Mouse (Mus musculus): ENCODE measurements around the gene Tet1.
"Not testable (repeated sequence)": the region's sequence is repeated elsewhere in the genome, so short reads cannot be mapped to it uniquely, and the experiment has no call there.

Tet1 gene

GRCm38 (mm10) chr10:62847069-62847626, 61.6 kb downstream of the Tet1 start:
- peak; percentile 73 to 74 for DNase-seq

DNA sequence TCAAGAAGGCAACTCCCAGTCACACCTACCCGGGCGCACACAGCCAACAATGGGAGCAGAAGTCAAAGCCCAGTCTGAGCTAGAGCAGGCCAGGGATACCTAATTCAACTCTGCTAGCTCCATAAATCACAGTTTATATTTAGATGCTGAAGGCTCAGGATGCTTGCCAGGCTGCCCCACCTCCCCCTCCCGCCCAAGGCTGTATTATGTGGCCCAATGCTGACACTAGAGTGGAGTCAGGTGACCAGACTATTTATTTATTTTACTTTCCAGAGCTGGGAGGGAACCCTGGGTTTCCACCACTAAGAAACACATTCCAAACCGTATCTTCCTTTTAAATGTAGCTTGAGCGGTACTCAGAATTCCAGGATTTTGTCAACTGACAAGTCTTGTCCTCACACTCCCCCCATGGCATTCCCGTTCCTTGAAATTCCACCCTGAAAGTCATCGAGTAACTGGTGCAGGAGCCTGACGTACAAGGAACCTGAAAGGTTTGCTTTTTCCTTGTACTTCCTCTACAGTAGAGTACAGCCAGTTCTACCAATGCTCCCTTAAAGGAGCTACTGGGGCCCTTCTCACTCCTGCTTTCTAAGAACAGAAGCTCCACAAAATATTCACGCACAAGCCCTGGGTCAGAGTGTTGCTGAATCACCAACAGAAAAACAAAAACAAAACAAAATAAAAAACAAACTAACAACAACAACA, 64.9 kb downstream of the Tet1 start:
- DNase-seq, result peak in 1 of 2 experiments; percentile 45

- no peak for DNase-seq
Measured at GRCm38 (mm10) chr10:62841901-62842447, 66.8 kb downstream of the Tet1 start.

- DNase-seq, result no peak
Measured at GRCm38 (mm10) chr10:62840687-62841086, 68.1 kb downstream of the Tet1 start.

DNA sequence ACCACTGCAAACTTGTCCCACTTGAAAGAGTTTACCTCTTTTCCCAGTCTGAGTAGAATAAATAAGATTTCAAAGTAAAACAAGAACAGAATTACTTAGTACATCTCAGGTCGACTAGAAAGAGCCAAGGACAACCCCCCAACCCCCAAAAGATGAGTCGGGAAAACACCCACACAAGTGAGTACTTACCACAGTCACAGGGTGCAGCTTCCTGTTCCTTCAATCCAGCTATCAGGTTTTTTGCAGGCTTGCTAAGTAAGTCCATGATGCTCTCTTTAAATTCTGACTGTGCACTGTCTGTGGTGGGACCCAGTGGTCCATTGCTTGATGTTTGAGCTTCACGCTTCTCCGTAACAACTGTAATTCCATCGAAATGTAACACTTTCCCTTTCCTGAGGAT, 70.8 kb downstream of the Tet1 start:
- DNase-seq, result no peak

- no peak for DNase-seq
Measured at GRCm38 (mm10) chr10:62832783-62833182, 76.0 kb downstream of the Tet1 start.

GRCm38 (mm10) chr10:62831546-62831945, 77.2 kb downstream of the Tet1 start:
- DNase-seq, result no peak

GRCm38 (mm10) chr10:62824474-62824873, 84.3 kb downstream of the Tet1 start:
- DNase-seq, result no peak

DNA sequence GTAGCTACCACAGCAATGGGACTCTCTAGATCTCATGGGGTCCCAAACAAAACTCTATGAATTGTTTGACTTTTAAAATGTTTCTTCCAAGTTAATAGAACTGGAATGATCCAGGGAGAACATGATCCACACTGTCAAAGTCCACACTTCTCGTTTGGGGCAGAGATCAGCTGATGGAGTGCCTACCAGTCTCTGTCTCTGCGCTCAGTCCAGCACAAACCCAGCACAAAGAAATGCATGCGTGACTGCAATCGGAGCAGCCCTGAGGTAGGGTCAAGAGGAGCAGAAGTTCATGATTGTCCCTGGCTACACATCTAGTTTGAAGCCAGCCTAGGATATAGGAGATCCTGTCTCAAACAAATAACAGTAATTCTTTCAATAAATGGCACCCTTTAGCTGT, 85.4 kb downstream of the Tet1 start:
- no peak for DNase-seq

GRCm38 (mm10) chr10:62810010-62810409, 98.8 kb downstream of the Tet1 start:
- no peak for DNase-seq

DNA sequence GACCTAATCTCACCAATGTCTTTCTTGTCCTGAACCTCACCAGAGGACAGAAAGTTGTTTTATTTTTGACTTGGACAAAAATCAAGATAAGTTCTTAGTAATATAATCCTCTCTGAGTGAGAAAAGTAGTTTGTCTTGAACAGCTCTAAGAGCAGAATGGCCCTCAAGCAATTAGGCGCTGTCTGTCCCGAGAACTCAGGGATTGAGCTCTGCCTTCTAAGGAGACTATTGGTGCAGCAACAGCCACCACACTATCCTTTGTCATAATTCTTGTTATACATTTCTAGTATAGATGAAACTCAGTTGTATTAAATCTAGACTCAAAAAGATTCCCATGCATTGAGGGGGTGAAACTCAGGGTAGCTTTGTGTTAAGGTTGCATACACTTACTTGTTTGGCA, 100.0 kb downstream of the Tet1 start:
- DNase-seq, result no peak

DNA sequence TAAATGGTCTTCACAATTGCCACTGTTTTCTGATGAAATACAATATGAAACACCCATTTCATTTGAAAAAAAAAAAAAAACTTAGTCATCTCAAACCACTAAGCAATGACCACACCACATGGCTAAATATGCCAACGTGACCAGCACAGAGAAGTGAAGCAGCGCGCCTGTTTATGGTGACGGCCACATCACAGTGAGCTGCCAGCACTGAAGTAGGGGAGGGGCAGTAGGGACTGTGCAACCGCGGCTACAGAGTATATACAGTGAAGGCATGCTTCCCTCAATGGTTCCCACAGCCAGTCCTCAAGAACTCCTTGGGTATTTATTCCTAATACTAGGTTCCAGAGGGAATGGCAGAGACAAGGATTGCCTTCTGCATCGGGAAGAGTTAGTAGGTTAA, 100.5 kb downstream of the Tet1 start:
- DNase-seq, result no peak

DNA sequence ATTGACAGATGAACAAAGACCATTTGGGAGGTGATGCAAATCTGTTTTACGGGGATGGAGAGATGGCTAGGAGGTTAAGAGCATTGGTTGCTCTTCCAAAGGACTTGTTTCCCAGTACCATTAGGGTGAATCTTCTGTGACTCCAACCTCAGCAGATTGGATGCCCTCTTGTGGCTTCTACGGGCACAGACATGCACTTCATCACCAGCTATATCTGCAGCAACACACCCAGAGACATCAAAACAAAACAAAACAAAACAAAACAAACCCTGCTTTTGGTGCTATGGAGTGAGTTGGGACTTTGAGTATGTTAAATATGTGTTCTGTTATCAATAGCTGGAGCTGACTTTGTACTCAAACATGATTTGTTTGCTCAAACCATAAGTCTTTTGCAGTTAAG, 104.7 kb downstream of the Tet1 start:
- DNase-seq, result no peak

GRCm38 (mm10) chr10:62803296-62803695, 105.5 kb downstream of the Tet1 start:
- DNase-seq, result no peak

- DNase-seq, result no peak
Measured at GRCm38 (mm10) chr10:62794221-62794620, 114.6 kb downstream of the Tet1 start.

- DNase-seq, result peak in 1 of 2 experiments; percentile 34
Measured at GRCm38 (mm10) chr10:62793091-62793453, 115.7 kb downstream of the Tet1 start.

- DNase-seq, result peak; percentile 99 to 100
Measured at GRCm38 (mm10) chr10:62792177-62793090, 116.4 kb downstream of the Tet1 start, which contains the start of gene Ccar1. TSS of gene Ccar1 (minus strand) at chr10:62792286.

DNA sequence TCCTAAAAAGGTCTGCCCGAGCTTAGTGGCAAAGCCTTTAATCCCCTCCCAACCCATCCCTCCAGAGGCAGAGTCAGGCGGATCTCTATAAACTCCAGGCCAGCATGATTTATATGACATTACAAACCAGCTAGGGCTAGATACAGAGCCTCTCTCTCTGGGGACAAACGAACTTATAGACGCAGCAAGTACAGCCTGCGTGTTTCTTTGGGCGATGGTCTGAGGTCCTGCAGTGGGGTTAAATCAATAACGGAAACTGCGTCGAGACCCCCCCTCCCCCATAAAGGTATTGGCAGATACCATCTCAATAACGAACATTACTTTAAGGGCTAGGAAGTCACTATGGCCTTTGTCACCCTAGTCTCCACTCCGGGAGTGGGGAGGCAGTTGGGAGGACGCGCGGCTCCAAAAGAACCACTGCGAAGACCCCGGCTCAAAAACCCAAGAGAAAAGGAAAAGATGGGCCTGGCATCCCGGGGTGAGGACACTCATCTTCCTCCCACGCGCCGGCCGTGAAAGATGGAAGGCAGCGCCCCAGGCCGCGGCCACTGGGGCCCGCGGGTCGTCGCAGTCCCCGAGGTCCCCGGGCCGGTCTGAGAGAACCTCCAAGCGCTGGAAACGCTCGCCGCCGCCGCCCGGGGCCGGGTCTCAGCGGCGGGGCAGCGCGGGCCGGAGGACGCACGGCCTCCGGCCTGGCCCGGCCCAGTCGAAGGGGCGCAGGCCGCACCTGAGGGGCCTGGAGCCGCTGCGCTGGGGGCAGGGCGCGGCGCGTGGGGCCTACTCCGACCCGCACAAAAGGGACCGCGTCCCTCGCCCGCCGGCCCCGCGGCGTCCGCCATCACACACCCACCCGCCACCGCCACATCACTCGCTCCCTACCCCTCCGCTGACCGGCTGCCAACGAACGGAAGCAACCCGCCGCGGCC, 117.3 kb downstream of the Tet1 start:
- DNase-seq, result no peak

DNA sequence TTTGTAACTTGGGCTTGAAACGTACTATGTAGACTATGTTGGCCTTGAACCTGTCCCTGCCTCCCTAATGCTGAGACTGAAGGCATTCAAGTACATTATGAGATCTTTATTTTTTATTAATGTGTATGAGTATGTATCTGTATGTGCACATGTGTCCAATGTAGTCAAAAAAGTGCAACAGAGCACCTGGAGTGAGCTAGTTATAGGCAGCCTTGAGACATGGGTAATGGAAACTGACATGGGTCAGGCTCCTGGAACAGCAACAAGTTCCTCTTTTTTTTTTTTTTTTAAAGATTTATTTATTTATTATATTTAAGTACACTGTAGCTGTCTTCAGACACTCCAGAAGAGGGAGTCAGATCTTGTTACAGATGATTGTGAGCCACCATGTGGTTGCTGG, 127.0 kb downstream of the Tet1 start:
- not testable (repeated sequence) for DNase-seq

Measured in cerebellum, postnatal 25 days (tissue).